Mouse (Mus musculus) embryonic facial prominence, embryonic 11.5 days (tissue): Measurements from ENCODE around the gene Sbf1. TPM values are rescaled to one million over a fixed set of nuclear protein-coding genes. Genes with fewer than 3 reads are reported as not detected.

Experiments
- ATAC-seq: fragments of 200-750 bp; cut with Nextera tagmentation; replicated peaks from 2 replicates; pipeline ENCODE4 v1.8.0; 2017; ENCODE audit warnings: low read depth; ENCODE audit not compliant: insufficient number of reproducible peaks, low FRiP score, low TSS enrichment
- DNase-seq: peaks from one replicate; pipeline ENCODE4 v3.0.0-alpha.2; 2015; ENCODE audit warnings: low spot score
- H3K27ac ChIP-seq: fragments of 300-500 bp; sonication (generic); replicated peaks from 2 replicates; pipeline ENCODE4 v1.5.1; 2014; ENCODE audit warnings: mild to moderate bottlenecking, low read depth, low read length, control low read depth
- H3K27me3 ChIP-seq: fragments of 300-500 bp; sonication (generic); 2 replicates; pipeline ENCODE4 v1.6.1; 2014; ENCODE audit warnings: mild to moderate bottlenecking, low read length, moderate library complexity, mixed read lengths; ENCODE audit not compliant: control insufficient read depth, insufficient read depth
- H3K36me3 ChIP-seq: fragments of 300-500 bp; sonication (generic); replicated peaks from 2 replicates; pipeline ENCODE4 v1.6.1; 2014; ENCODE audit warnings: low read depth, mild to moderate bottlenecking, low read length, moderate library complexity, mixed read lengths; ENCODE audit not compliant: control insufficient read depth, insufficient read depth
- H3K4me1 ChIP-seq: fragments of 300-500 bp; sonication (generic); 2 replicates; pipeline ENCODE4 v1.6.1; 2014; ENCODE audit warnings: low read length, mixed read lengths; ENCODE audit not compliant: control insufficient read depth, insufficient read depth
- H3K4me2 ChIP-seq: fragments of 300-500 bp; sonication (generic); 2 replicates; pipeline ENCODE4 v1.6.1; 2014; ENCODE audit warnings: low read depth, mild to moderate bottlenecking, control low read depth, low read length, moderate library complexity
- H3K4me3 ChIP-seq: fragments of 300-500 bp; sonication (generic); 2 replicates; pipeline ENCODE4 v1.5.1; 2014; ENCODE audit warnings: low read depth, low read length, control low read depth
- H3K9ac ChIP-seq: fragments of 300-500 bp; sonication (generic); replicated peaks from 2 replicates; pipeline ENCODE4 v1.6.1; 2014; ENCODE audit warnings: mild to moderate bottlenecking, control low read depth, low read length
- H3K9me3 ChIP-seq: fragments of 300-500 bp; sonication (generic); replicated peaks from 2 replicates; pipeline ENCODE4 v1.6.1; 2016; ENCODE audit warnings: mild to moderate bottlenecking, low read length, inconsistent platforms, mixed read lengths; ENCODE audit not compliant: control insufficient read depth
- WGBS: fragments of 180-500 bp; shearing (Covaris S2); extraction: QIAGEN DNeasy Blood & Tissue Kit; methylation state at CpG from one replicate; pipeline ENCODE4 v1.1.7; 2014; 5-methylcytosine and 5-hydroxymethylcytosine counted together
- polyA plus RNA-seq: library from polyadenylated mRNA; unstranded; fragments of >200 nt; fragmentation: Nextera tagmentation; extraction: Ambion mirVana; gene quantifications from 2 replicates; pipeline ENCODE4 v1.2.1, GENCODE M21; 2014

The Sbf1 gene
- polyA plus RNA-seq, 1 experiment from 2014 or later, result 39.0 TPM

GRCm38 (mm10) chr15:89314511-89315189 is 461 bp downstream of the Sbf1 start:
- H3K4me1 ChIP-seq, result 0 out of 2 replicates have a peak, but pooled peaks cover 4% of the 10 kb centered on the region
- H3K9me3 ChIP-seq, result no peaks in the 10 kb centered on the region
- peak overlapping the region; percentile 97 for H3K4me3 ChIP-seq
- WGBS, result under 1% methylated on average over 51 of the region's 58 CpGs
- peak overlapping the region; percentile 90 for H3K9ac ChIP-seq
- no peak overlapping the region for H3K27ac ChIP-seq
- ATAC-seq (no peak; the same call in none of the 2 replicates), DNase-seq (peak; percentile 23)
- no peaks in the 10 kb centered on the region for H3K36me3 ChIP-seq
- peak overlapping the region; percentile 75 for H3K4me2 ChIP-seq
- H3K27me3 ChIP-seq, result no peaks in the 10 kb centered on the region

- Histone ChIP-seq H3K4me2 (peak overlapping the region; percentile 75), H3K27me3 (no peaks in the 10 kb centered on the region), H3K4me1 (0 out of 2 replicates have a peak, but pooled peaks cover 4% of the 10 kb centered on the region), H3K27ac (no peak overlapping the region), H3K36me3 (no peaks in the 10 kb centered on the region), H3K9me3 (no peaks in the 10 kb centered on the region), H3K4me3 (peak overlapping the region; percentile 97), H3K9ac (peak overlapping the region; percentile 90)
- WGBS, result 40% methylated on average over 3 of the region's 3 CpGs
- DNase-seq (no peak), ATAC-seq (no peak)
These were observed 1.0 kb downstream of the Sbf1 start for GRCm38 (mm10) chr15:89314107-89314506.

- H3K9me3 ChIP-seq, result no peaks in the 10 kb centered on the region
- no peak overlapping the region for H3K9ac ChIP-seq
- H3K27ac ChIP-seq, result no peak overlapping the region
- H3K4me2 ChIP-seq, result no peak overlapping the region
- H3K4me3 ChIP-seq, result no peak overlapping the region
- H3K27me3 ChIP-seq, result no peaks in the 10 kb centered on the region
- no peak for ATAC-seq
- DNase-seq, result no peak
- H3K4me1 ChIP-seq, result 0 out of 2 replicates have a peak, but pooled peaks cover 4% of the 10 kb centered on the region
- WGBS, result 80% methylated on average over 4 of the region's 4 CpGs
- no peaks in the 10 kb centered on the region for H3K36me3 ChIP-seq
These were observed 1.8 kb downstream of the Sbf1 start for GRCm38 (mm10) chr15:89313359-89313758.

- ATAC-seq, result no peak
- Histone ChIP-seq H3K9ac (no peak overlapping the region; the same call in 1 of the 2 replicates), H3K4me1 (0 out of 2 replicates have a peak, but pooled peaks cover 4% of the 10 kb centered on the region), H3K9me3 (no peaks in the 10 kb centered on the region), H3K4me2 (no peak overlapping the region), H3K27me3 (no peaks in the 10 kb centered on the region), H3K4me3 (no peak overlapping the region), H3K27ac (no peak overlapping the region), H3K36me3 (peaks cover 8% of the 10 kb centered on the region)
- 77% methylated on average over 6 of the region's 6 CpGs for WGBS
- no peak for DNase-seq
These were observed 5.1 kb downstream of the Sbf1 start for GRCm38 (mm10) chr15:89309962-89310498.

GRCm38 (mm10) chr15:89308406-89309139 is 6.5 kb downstream of the Sbf1 start:
- no peak overlapping the region for H3K9ac ChIP-seq
- no peaks in the 10 kb centered on the region for H3K27me3 ChIP-seq
- no peaks in the 10 kb centered on the region for H3K9me3 ChIP-seq
- H3K4me3 ChIP-seq, result no peak overlapping the region
- ATAC-seq (no peak), DNase-seq (no peak)
- 85% methylated on average over 7 of the region's 7 CpGs for WGBS
- H3K4me1 ChIP-seq, result 0 out of 2 replicates have a peak, but pooled peaks cover 3% of the 10 kb centered on the region
- H3K27ac ChIP-seq, result no peak overlapping the region
- peaks cover 14% of the 10 kb centered on the region for H3K36me3 ChIP-seq
- no peak overlapping the region for H3K4me2 ChIP-seq

DNA sequence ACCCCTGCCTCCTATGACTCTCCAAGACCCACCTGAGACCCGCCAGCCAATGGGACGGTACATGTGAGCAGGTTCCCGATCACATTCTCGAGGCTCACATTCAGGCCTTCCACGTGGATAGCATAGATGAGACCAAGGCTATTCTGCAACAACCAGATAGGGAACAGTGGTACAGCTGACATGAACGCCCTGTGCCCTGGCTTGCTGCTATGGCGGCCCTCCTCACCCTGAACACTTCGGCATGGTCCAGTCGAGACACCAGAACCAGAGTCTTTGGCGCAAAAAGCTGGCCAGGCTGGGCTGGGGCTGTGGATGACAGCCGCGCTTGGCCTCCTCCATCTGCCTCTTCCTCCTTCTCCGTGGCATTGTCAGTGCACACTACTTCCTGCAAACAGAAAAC is 7.7 kb downstream of the Sbf1 start:
- 91% methylated on average over 13 of the region's 13 CpGs for WGBS
- peaks cover 16% of the 10 kb centered on the region for H3K36me3 ChIP-seq

GRCm38 (mm10) chr15:89305966-89306365 is 9.1 kb downstream of the Sbf1 start:
- Histone ChIP-seq H3K9me3 (no peaks in the 10 kb centered on the region), H3K4me1 (no peaks in the 10 kb centered on the region), H3K36me3 (peaks cover 20% of the 10 kb centered on the region), H3K4me3 (no peak overlapping the region), H3K27ac (no peak overlapping the region), H3K4me2 (no peak overlapping the region), H3K27me3 (no peaks in the 10 kb centered on the region), H3K9ac (no peak overlapping the region)
- no peak for DNase-seq
- ATAC-seq, result no peak
- 60% methylated on average over 1 of the region's 1 CpGs for WGBS

More for the DNA sequence above, 7.7 kb downstream of the Sbf1 start:
- Histone ChIP-seq H3K9me3 (no peaks in the 10 kb centered on the region), H3K27ac (no peak overlapping the region), H3K9ac (no peak overlapping the region), H3K4me3 (no peak overlapping the region), H3K4me1 (no peaks in the 10 kb centered on the region), H3K27me3 (no peaks in the 10 kb centered on the region), H3K4me2 (no peak overlapping the region)
- DNase-seq, result no peak
- ATAC-seq, result no peak

GRCm38 (mm10) chr15:89300600-89300999 is 14.5 kb downstream of the Sbf1 start:
- ATAC-seq (no peak), DNase-seq (no peak)
- H3K4me1 ChIP-seq, result no peaks in the 10 kb centered on the region
- 93% methylated on average over 8 of the region's 8 CpGs for WGBS
- no peak overlapping the region for H3K4me2 ChIP-seq
- no peak overlapping the region for H3K4me3 ChIP-seq
- no peak overlapping the region for H3K27ac ChIP-seq
- no peak overlapping the region for H3K9ac ChIP-seq
- H3K27me3 ChIP-seq, result no peaks in the 10 kb centered on the region
- no peaks in the 10 kb centered on the region for H3K9me3 ChIP-seq
- peaks cover 19% of the 10 kb centered on the region for H3K36me3 ChIP-seq
